Mouse (Mus musculus) thymus, adult 2 months (tissue): ENCODE measurements around the gene Pde1c.

Experiments used
- CTCF ChIP-seq: fragments of 200-500 bp; IDR thresholded peaks from 2 replicates; pipeline ENCODE4 v1.5.1; 2012; ENCODE audit warnings: mild to moderate bottlenecking, control low read depth, low read length, moderate library complexity, borderline replicate concordance; ENCODE audit not compliant: control insufficient read depth, poor library complexity, insufficient read depth; ENCODE audit errors: extremely low read depth
- POLR2A ChIP-seq: fragments of 200-500 bp; IDR thresholded peaks from 2 replicates; pipeline ENCODE4 v1.6.1; 2012; ENCODE audit warnings: mild to moderate bottlenecking, low read length, control low read depth, moderate library complexity; ENCODE audit not compliant: control insufficient read depth, poor library complexity, insufficient read depth; ENCODE audit errors: extremely low read depth

GRCm38 (mm10) chr6:56347207-56347606 is 221.7 kb downstream of the Pde1c start:
- TF ChIP-seq CTCF (no peak), POLR2A (no peak)
